ENCODE assay signal across 7 mouse cellular contexts in genomic region chr11:82990612-82991385, GRCm38 (mm10). TPM values are rescaled to one million over a fixed set of nuclear protein-coding genes. Genes with fewer than 3 reads are reported as not detected.
DNase-seq lines count a peak whose midpoint lies in the region; ATAC-seq and TF ChIP-seq lines count a peak whose summit lies in the region.
"Not testable (repeated sequence)": the region's sequence is repeated elsewhere in the genome, so short reads cannot be mapped to it uniquely, and the experiment has no call there.

No protein-coding gene starts in this region.

- ATAC-seq in heart, embryonic 11.5 days (replicated peaks; ENCODE audit: insufficient number of reproducible peaks, low FRiP score, low TSS enrichment) = peak; percentile 55; the same call in 1 of the 2 replicates
- ATAC-seq in intestine, embryonic 16.5 days = peak; percentile 91
- ATAC-seq in megakaryocyte-erythroid progenitor cell, adult 5-6 weeks (replicated peaks; ENCODE audit: low FRiP score, low TSS enrichment, poor library complexity, severe bottlenecking) = peak; percentile 43; the same call in 1 of the 2 replicates

- H3K27ac ChIP-seq in embryonic fibroblast, embryonic 13.5 days (ENCODE audit: insufficient read depth, low read length) = peak overlapping the region; percentile 59
- peak overlapping the region; percentile 55; the same call in 1 of the 2 replicates for H3K27ac ChIP-seq in heart, embryonic 11.5 days (ENCODE audit: low read depth, low read length)
- peak overlapping the region; percentile 78 for H3K27ac ChIP-seq in intestine, embryonic 16.5 days (ENCODE audit: low read length)

- H3K9ac ChIP-seq in heart, embryonic 11.5 days (ENCODE audit: low read depth, low read length) = peak overlapping the region; percentile 72
- peak overlapping the region; percentile 72 for H3K9ac ChIP-seq in intestine, embryonic 16.5 days (ENCODE audit: low read depth, low read length)

- H3K4me2 ChIP-seq in heart, embryonic 11.5 days = peak overlapping the region; percentile 71
- H3K4me2 ChIP-seq in intestine, embryonic 16.5 days (ENCODE audit: low read depth, low read length) = peak overlapping the region; percentile 88

- H3K9me3 ChIP-seq in heart, embryonic 11.5 days (replicated peaks; ENCODE audit: control insufficient read depth, low read length); intestine, embryonic 16.5 days (ENCODE audit: control insufficient read depth, low read length): not testable (repeated sequence)

- H3K4me3 ChIP-seq in embryonic fibroblast, embryonic 13.5 days (ENCODE audit: insufficient read depth, low read length) = peak overlapping the region; percentile 73
- H3K4me3 ChIP-seq in heart, embryonic 11.5 days (ENCODE audit: low read depth, low read length) = peak overlapping the region; percentile 52
- peak overlapping the region; percentile 51 for H3K4me3 ChIP-seq in intestine, embryonic 16.5 days (ENCODE audit: low read length)

- not testable (repeated sequence) for H3K36me3 ChIP-seq in heart, embryonic 11.5 days (ENCODE audit: control insufficient read depth, insufficient read depth, low read length); intestine, embryonic 16.5 days (ENCODE audit: control insufficient read depth, insufficient read depth, low read length)

- H3K4me1 ChIP-seq in embryonic fibroblast, embryonic 13.5 days (ENCODE audit: control insufficient read depth, insufficient read depth, low read length); heart, embryonic 11.5 days (ENCODE audit: control insufficient read depth, insufficient read depth, low read length): not testable (repeated sequence)
- peaks cover 13% of the 10 kb centered on the region for H3K4me1 ChIP-seq in intestine, embryonic 16.5 days (ENCODE audit: control insufficient read depth, insufficient read depth, low read length)

- TF ChIP-seq CTCF in embryonic fibroblast, embryonic 13.5 days (IDR thresholded peaks at IDR 0.05; ENCODE audit: borderline replicate concordance, insufficient read depth, low read length) = not testable (repeated sequence)

- H3K27me3 ChIP-seq in heart, embryonic 11.5 days (ENCODE audit: control insufficient read depth, insufficient read depth, low read length); intestine, embryonic 16.5 days (replicated peaks; ENCODE audit: control insufficient read depth, insufficient read depth, low read length): not testable (repeated sequence)

- 3% methylated on average over 19 of the region's 19 CpGs for WGBS in heart, embryonic 11.5 days (ENCODE audit: insufficient replicate concordance)
- WGBS in intestine, embryonic 16.5 days = 17% methylated on average over 19 of the region's 19 CpGs

- peak; percentile 38 to 39 for DNase-seq in adrenal gland, adult 18-20 months (ENCODE audit: low spot score in 2 of 2)
- peak; percentile 60 for DNase-seq in liver
- peak; percentile 41 for DNase-seq in ovary, postnatal 36 days (ENCODE audit: low spot score)

- TF ChIP-seq POLR2A in embryonic fibroblast, embryonic 13.5 days (IDR thresholded peaks at IDR 0.05; ENCODE audit: low read depth, low read length) = peak; percentile 49

RNA-seq across cellular contexts. Expression of gene Slfn9, which starts 0.8 kb away (rescaled TPM):
- 1 to 10 TPM; 2.8 to 5.2 TPM for total RNA-seq in adrenal gland, adult 18-20 months (2021)
- 23.9 and 28.7 TPM in 2 replicates for polyA plus RNA-seq in embryonic fibroblast, embryonic 13.5 days (2011; ENCODE audit: insufficient read length, low read depth, missing spikeins)
- polyA plus RNA-seq in heart, embryonic 11.5 days (2014; fragmentation: Nextera tagmentation; extraction: Ambion mirVana) = 14.1 and 16.6 TPM in 2 replicates
- 12.2 and 14.1 TPM in 2 replicates for polyA plus RNA-seq in intestine, embryonic 16.5 days (2015; fragmentation: Nextera tagmentation; extraction: Ambion mirVana)
- 3.2 and 4.1 TPM in 2 replicates for total RNA-seq in megakaryocyte-erythroid progenitor cell, adult 5-6 weeks (2014; fragmentation: Nextera tagmentation)
- total RNA-seq in megakaryocyte-erythroid progenitor cell, adult 5-6 weeks (2017) = 6.1 and 11.7 TPM in 2 replicates

RNA-seq across cellular contexts. Expression of gene Slfn8, which starts 29.8 kb away (rescaled TPM):
- total RNA-seq in adrenal gland, adult 18-20 months (2021) = 1 to 10 TPM; 1.4 to 2.2 TPM
- polyA plus RNA-seq in embryonic fibroblast, embryonic 13.5 days (2011; ENCODE audit: insufficient read length, low read depth, missing spikeins) = 2.2 and 4.2 TPM in 2 replicates
- polyA plus RNA-seq in heart, embryonic 11.5 days (2014; fragmentation: Nextera tagmentation; extraction: Ambion mirVana) = 0.29 and 0.39 TPM in 2 replicates
- polyA plus RNA-seq in intestine, embryonic 16.5 days (2015; fragmentation: Nextera tagmentation; extraction: Ambion mirVana) = 0.53 and 0.59 TPM in 2 replicates
- 7.4 and 9.3 TPM in 2 replicates for total RNA-seq in megakaryocyte-erythroid progenitor cell, adult 5-6 weeks (2014; fragmentation: Nextera tagmentation)
- 6.5 and 11.6 TPM in 2 replicates for total RNA-seq in megakaryocyte-erythroid progenitor cell, adult 5-6 weeks (2017)

RNA-seq across cellular contexts. Expression of gene Slfn5, which starts 39.6 kb away (rescaled TPM):
- 10 to 100 TPM; 30.3 to 40.0 TPM for total RNA-seq in adrenal gland, adult 18-20 months (2021)
- 1.0 and 5.1 TPM in 2 replicates for polyA plus RNA-seq in embryonic fibroblast, embryonic 13.5 days (2011; ENCODE audit: insufficient read length, low read depth, missing spikeins)
- polyA plus RNA-seq in heart, embryonic 11.5 days (2014; fragmentation: Nextera tagmentation; extraction: Ambion mirVana) = 0.68 and 1.4 TPM in 2 replicates
- 1.5 and 1.8 TPM in 2 replicates for polyA plus RNA-seq in intestine, embryonic 16.5 days (2015; fragmentation: Nextera tagmentation; extraction: Ambion mirVana)
- total RNA-seq in megakaryocyte-erythroid progenitor cell, adult 5-6 weeks (2014; fragmentation: Nextera tagmentation) = 1.1 and 2.5 TPM in 2 replicates
- 2.8 and 5.5 TPM in 2 replicates for total RNA-seq in megakaryocyte-erythroid progenitor cell, adult 5-6 weeks (2017)

Comparison
In these comparisons a context has a peak if more than half of its experiments do, and no peak if none do; other contexts are left out.
1. Peak in every context shown above with its lines: DNase-seq, ATAC-seq, H3K4me3 ChIP-seq and H3K27ac ChIP-seq.